ENCODE assay signal across 8 mouse cellular contexts in genomic region chr10:61784414-61784813, GRCm38 (mm10). TPM values are rescaled to one million over a fixed set of nuclear protein-coding genes. Genes with fewer than 3 reads are reported as not detected.
DNase-seq lines count a peak whose midpoint lies in the region; ATAC-seq lines count a peak whose summit lies in the region.

No protein-coding gene starts in this region.

- 45% methylated on average over 10 of the region's 10 CpGs for WGBS in heart, embryonic 16.5 days
- 6% methylated on average over 10 of the region's 10 CpGs for WGBS in embryonic facial prominence, embryonic 12.5 days
- 12% methylated on average over 10 of the region's 10 CpGs for WGBS in hindbrain, embryonic 13.5 days
- 12% methylated on average over 10 of the region's 10 CpGs for WGBS in midbrain, embryonic 13.5 days

- H3K4me2 ChIP-seq in heart, embryonic 16.5 days (ENCODE audit: low read depth, low read length): peak overlapping the region; percentile 82
- peak overlapping the region; percentile 69 for H3K4me2 ChIP-seq in embryonic facial prominence, embryonic 12.5 days (replicated peaks)
- peak overlapping the region; percentile 73 for H3K4me2 ChIP-seq in hindbrain, embryonic 13.5 days
- H3K4me2 ChIP-seq in midbrain, embryonic 13.5 days (replicated peaks): peak overlapping the region; percentile 67

- H3K9ac ChIP-seq in heart, embryonic 16.5 days (ENCODE audit: low read length): no peak overlapping the region
- peak overlapping the region; percentile 100 for H3K9ac ChIP-seq in embryonic facial prominence, embryonic 12.5 days
- H3K9ac ChIP-seq in hindbrain, embryonic 13.5 days: peak overlapping the region; percentile 99
- peak overlapping the region; percentile 99 for H3K9ac ChIP-seq in midbrain, embryonic 13.5 days (replicated peaks)

- H3K27ac ChIP-seq in heart, embryonic 16.5 days (ENCODE audit: low read length): no peak overlapping the region
- H3K27ac ChIP-seq in embryonic facial prominence, embryonic 12.5 days: peak overlapping the region; percentile 99
- peak overlapping the region; percentile 100 for H3K27ac ChIP-seq in hindbrain, embryonic 13.5 days
- H3K27ac ChIP-seq in midbrain, embryonic 13.5 days: peak overlapping the region; percentile 100

- DNase-seq in heart, adult 11 months: no peak
- no peak for DNase-seq in gastrocnemius, postnatal 10 days
- no peak for DNase-seq in kidney, adult 18-20 months
- no peak for DNase-seq in left cerebral cortex, postnatal 25 days (ENCODE audit: low spot score in 2 of 2)

- intact Hi-C loops in left cerebral cortex, postnatal 25 days (cut with DNase I): loop anchor here (5.0 kb wide), 1 partner anchor 53 kb away; no protein-coding TSS in a partner anchor

- no peaks in the 10 kb centered on the region for H3K36me3 ChIP-seq in heart, embryonic 16.5 days (ENCODE audit: control insufficient read depth, insufficient read depth)
- H3K36me3 ChIP-seq in embryonic facial prominence, embryonic 12.5 days: no peaks in the 10 kb centered on the region
- H3K36me3 ChIP-seq in hindbrain, embryonic 13.5 days: no peaks in the 10 kb centered on the region
- H3K36me3 ChIP-seq in midbrain, embryonic 13.5 days: no peaks in the 10 kb centered on the region

- no peaks in the 10 kb centered on the region for H3K27me3 ChIP-seq in heart, embryonic 16.5 days (ENCODE audit: control insufficient read depth, insufficient read depth, low read length)
- H3K27me3 ChIP-seq in embryonic facial prominence, embryonic 12.5 days: no peaks in the 10 kb centered on the region
- H3K27me3 ChIP-seq in hindbrain, embryonic 13.5 days: no peaks in the 10 kb centered on the region
- H3K27me3 ChIP-seq in midbrain, embryonic 13.5 days: no peaks in the 10 kb centered on the region

- peak overlapping the region; percentile 90 for H3K4me3 ChIP-seq in heart, embryonic 16.5 days (ENCODE audit: low read length)
- H3K4me3 ChIP-seq in embryonic facial prominence, embryonic 12.5 days: peak overlapping the region; percentile 97
- peak overlapping the region; percentile 89 for H3K4me3 ChIP-seq in hindbrain, embryonic 13.5 days
- H3K4me3 ChIP-seq in midbrain, embryonic 13.5 days (replicated peaks): peak overlapping the region; percentile 90

- no peak for ATAC-seq in heart, embryonic 16.5 days (replicated peaks; ENCODE audit: extremely low read depth, insufficient read depth, low FRiP score)
- no peak for ATAC-seq in embryonic facial prominence, embryonic 12.5 days (ENCODE audit: insufficient number of reproducible peaks, insufficient read depth, low FRiP score, low TSS enrichment)
- 0 out of 2 replicates have a peak, but pooled peaks have one; percentile 5 for ATAC-seq in hindbrain, embryonic 13.5 days (ENCODE audit: low FRiP score)
- ATAC-seq in midbrain, embryonic 13.5 days: 0 out of 2 replicates have a peak, but pooled peaks have one; percentile 28

- no peaks in the 10 kb centered on the region for H3K4me1 ChIP-seq in heart, embryonic 16.5 days (ENCODE audit: control insufficient read depth, insufficient read depth, low read length)
- H3K4me1 ChIP-seq in embryonic facial prominence, embryonic 12.5 days: peaks cover 27% of the 10 kb centered on the region
- H3K4me1 ChIP-seq in hindbrain, embryonic 13.5 days (replicated peaks): peaks cover 44% of the 10 kb centered on the region
- H3K4me1 ChIP-seq in midbrain, embryonic 13.5 days (replicated peaks): peaks cover 28% of the 10 kb centered on the region

- no peaks in the 10 kb centered on the region for H3K9me3 ChIP-seq in heart, embryonic 16.5 days (replicated peaks; ENCODE audit: control insufficient read depth, low read length)
- no peaks in the 10 kb centered on the region for H3K9me3 ChIP-seq in embryonic facial prominence, embryonic 12.5 days
- no peaks in the 10 kb centered on the region for H3K9me3 ChIP-seq in hindbrain, embryonic 13.5 days
- no peaks in the 10 kb centered on the region for H3K9me3 ChIP-seq in midbrain, embryonic 13.5 days

RNA-seq across cellular contexts. Expression of gene H2afy2, which starts 0.5 kb away (rescaled TPM):
- polyA plus RNA-seq in heart, embryonic 16.5 days (2015; fragmentation: Nextera tagmentation; extraction: Ambion mirVana): 44.2 and 44.5 TPM in 2 replicates
- 383 and 385 TPM in 2 replicates for polyA plus RNA-seq in embryonic facial prominence, embryonic 12.5 days (2016; fragmentation: Nextera tagmentation; extraction: Ambion mirVana)
- 334 and 351 TPM in 2 replicates for polyA plus RNA-seq in hindbrain, embryonic 13.5 days (2015; fragmentation: Nextera tagmentation; extraction: Ambion mirVana)
- polyA plus RNA-seq in midbrain, embryonic 13.5 days (2015; fragmentation: Nextera tagmentation; extraction: Ambion mirVana): 350 and 366 TPM in 2 replicates
- 1 to 10 TPM; 4.7 to 7.8 TPM for total RNA-seq in gastrocnemius, postnatal 10 days (2021)
- total RNA-seq in left cerebral cortex, postnatal 25 days (2021): 10 to 100 TPM; 25.1 to 28.5 TPM

Comparison
In these comparisons a context has a peak if more than half of its experiments do, and no peak if none do; other contexts are left out.
1. ATAC-seq: peak in hindbrain, embryonic 13.5 days (single experiment) and midbrain, embryonic 13.5 days (single experiment); none in heart, embryonic 16.5 days (single experiment) and embryonic facial prominence, embryonic 12.5 days (single experiment).
2. Peak in every context shown above with its lines, with median percentiles within 50 percentile points of each other: H3K4me2 ChIP-seq and H3K4me3 ChIP-seq.